Mouse (Mus musculus): ENCODE results near the gene Arhgap23.

- TF ChIP-seq CTCF (IDR thresholded peaks at IDR 0.05; ENCODE audit: low read depth) (no peak), EP300 (optimal IDR thresholded peaks at IDR 0.05) (no peak)
Measured at GRCm38 (mm10) chr11:97530961-97531360, 115.6 kb downstream of the Arhgap23 start.

Measured in stomach, postnatal 0 days (tissue).